ENCODE assay signal across 30 mouse cellular contexts in the genomic region with DNA sequence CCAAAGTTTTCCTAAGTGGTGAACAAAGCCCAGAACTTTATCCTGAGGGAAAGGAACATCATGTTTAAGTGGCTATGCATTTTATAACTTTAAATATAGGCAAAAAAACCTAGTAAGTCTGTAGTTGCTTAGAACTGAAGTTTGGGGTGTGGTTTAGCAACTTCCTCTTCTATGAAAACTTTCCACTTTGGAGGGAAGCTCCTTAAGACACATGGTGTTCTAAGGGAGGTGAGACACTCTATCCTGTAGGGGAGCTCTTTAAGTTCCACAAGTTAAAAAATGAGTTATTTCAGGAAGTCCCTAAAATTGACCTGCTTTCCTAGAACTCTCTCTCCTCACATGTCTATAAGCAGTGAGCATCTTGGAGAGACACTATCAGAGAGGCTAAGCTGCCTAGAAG. TPM values are rescaled to one million over a fixed set of nuclear protein-coding genes. Genes with fewer than 3 reads are reported as not detected.
"Had no signal": no experiment of that assay in that cellular context is flagged by ENCODE, and none has a peak within 500 bp of the region (broad histone marks: within the 10 kb centered on the region; RNA-seq: fewer than 3 reads in every experiment).

No protein-coding gene starts in this region.

- H3K4me1 ChIP-seq: liver, embryonic 13.5 days; midbrain, embryonic 12.5 days; midbrain, embryonic 15.5 days; neural tube, embryonic 12.5 days; neural tube, embryonic 15.5 days had no signal

- H3K9me3 ChIP-seq: liver, embryonic 13.5 days; midbrain, embryonic 12.5 days; midbrain, embryonic 15.5 days; neural tube, embryonic 12.5 days; neural tube, embryonic 15.5 days had no signal

- H3K4me2 ChIP-seq: liver, embryonic 13.5 days; midbrain, embryonic 12.5 days; midbrain, embryonic 15.5 days; neural tube, embryonic 12.5 days; neural tube, embryonic 15.5 days had no signal

- DNase-seq: kidney, postnatal 25 days; layer of hippocampus, postnatal 36 days; liver, embryonic 13.5 days; lung, adult 2 months; lung, postnatal 14 days; lung, postnatal 4 days; thymus, adult 18-20 months; thymus, postnatal 36 days had no signal

- H3K4me3 ChIP-seq: left cerebral cortex, adult 2 months; liver, embryonic 13.5 days; midbrain, embryonic 12.5 days; midbrain, embryonic 15.5 days; neural tube, embryonic 12.5 days; neural tube, embryonic 15.5 days had no signal

- ATAC-seq: midbrain, embryonic 15.5 days had no signal

- H3K27me3 ChIP-seq: liver, embryonic 13.5 days; midbrain, embryonic 12.5 days; midbrain, embryonic 15.5 days; neural tube, embryonic 12.5 days; neural tube, embryonic 15.5 days had no signal

- H3K36me3 ChIP-seq: liver, embryonic 13.5 days; midbrain, embryonic 12.5 days; midbrain, embryonic 15.5 days; neural tube, embryonic 12.5 days; neural tube, embryonic 15.5 days had no signal

- H3K27ac ChIP-seq: kidney, postnatal 0 days; left cerebral cortex, adult 2 months; liver, embryonic 13.5 days; midbrain, embryonic 12.5 days; midbrain, embryonic 15.5 days; neural tube, embryonic 12.5 days; neural tube, embryonic 15.5 days had no signal

- H3K9ac ChIP-seq: liver, embryonic 13.5 days; midbrain, embryonic 12.5 days; midbrain, embryonic 15.5 days; neural tube, embryonic 12.5 days; neural tube, embryonic 15.5 days had no signal

RNA-seq across cellular contexts. Expression of gene Olfr876, which starts 4.4 kb away (rescaled TPM):
- total RNA-seq: layer of hippocampus, adult 8-10 months; layer of hippocampus, postnatal 10 days; layer of hippocampus, postnatal 36 days; left cerebral cortex, adult 2 months; left cerebral cortex, postnatal 10 days; left cerebral cortex, postnatal 36 days; liver, adult 2 months; megakaryocyte, adult 5-6 weeks had no signal
- polyA plus RNA-seq: kidney, postnatal 0 days; large intestine, adult 2 months; limb, embryonic 11.5 days; limb, embryonic 14.5 days; liver, adult 2 months; liver, embryonic 13.5 days; liver, embryonic 16.5 days; lung, adult 2 months; lung, embryonic 16.5 days; midbrain, embryonic 12.5 days; midbrain, embryonic 15.5 days; neural tube, embryonic 12.5 days; neural tube, embryonic 15.5 days; small intestine, adult 2 months; spleen, adult 2 months; stomach, embryonic 16.5 days; testis, adult 2 months; urinary bladder, adult 2 months had no signal

RNA-seq across cellular contexts. Expression of gene Olfr875, which starts 35.6 kb away (rescaled TPM):
- total RNA-seq: layer of hippocampus, adult 8-10 months; layer of hippocampus, postnatal 10 days; layer of hippocampus, postnatal 36 days; left cerebral cortex, adult 2 months; left cerebral cortex, postnatal 10 days; left cerebral cortex, postnatal 36 days; liver, adult 2 months; megakaryocyte, adult 5-6 weeks had no signal
- polyA plus RNA-seq: large intestine, adult 2 months; limb, embryonic 11.5 days; liver, adult 2 months; liver, embryonic 13.5 days; liver, embryonic 16.5 days; lung, adult 2 months; lung, embryonic 16.5 days; midbrain, embryonic 12.5 days; neural tube, embryonic 12.5 days; neural tube, embryonic 15.5 days; small intestine, adult 2 months; spleen, adult 2 months; stomach, embryonic 16.5 days; urinary bladder, adult 2 months had no signal

RNA-seq across cellular contexts. Expression of gene Olfr877, which starts 46.8 kb away (rescaled TPM):
- total RNA-seq: layer of hippocampus, adult 8-10 months; layer of hippocampus, postnatal 10 days; left cerebral cortex, postnatal 10 days; liver, adult 2 months; megakaryocyte, adult 5-6 weeks had no signal
- polyA plus RNA-seq: kidney, postnatal 0 days; large intestine, adult 2 months; limb, embryonic 11.5 days; limb, embryonic 14.5 days; liver, adult 2 months; liver, embryonic 13.5 days; liver, embryonic 16.5 days; lung, adult 2 months; lung, embryonic 16.5 days; midbrain, embryonic 12.5 days; midbrain, embryonic 15.5 days; neural tube, embryonic 12.5 days; neural tube, embryonic 15.5 days; small intestine, adult 2 months; spleen, adult 2 months; stomach, embryonic 16.5 days; testis, adult 2 months; urinary bladder, adult 2 months had no signal
